Mouse (Mus musculus) lung, adult 2 months (tissue): ENCODE data around the gene Strada.

ENCODE experiments used
- CTCF ChIP-seq: fragments of 200-500 bp; IDR thresholded peaks from 2 replicates; pipeline ENCODE4 v1.5.1; 2011; ENCODE audit warnings: mild to moderate bottlenecking, low read length, control low read depth; ENCODE audit not compliant: insufficient read depth
- POLR2A ChIP-seq: fragments of 200-500 bp; IDR thresholded peaks from 2 replicates; pipeline ENCODE4 v1.6.1; 2011; ENCODE audit warnings: low read depth, mild to moderate bottlenecking, control low read depth, low read length, borderline replicate concordance; ENCODE audit errors: extremely low read depth

- TF ChIP-seq POLR2A (no peak), CTCF (no peak)
These were observed 79.7 kb downstream of the Strada start for GRCm38 (mm10) chr11:106122221-106122620.
